Mouse (Mus musculus): Measurements from ENCODE around the gene Maml3. TPM values are rescaled to one million over a fixed set of nuclear protein-coding genes. Genes with fewer than 3 reads are reported as not detected.
A peak's percentile ranks its signal among the peaks of the same experiment; 100 is the strongest.

Gene Maml3
- polyA plus RNA-seq, 1 experiment from 2014 or later, result 2.6 TPM

- no peak overlapping the region for H3K9ac ChIP-seq (ENCODE audit: low read depth, low read length)
- peaks cover 17% of the 10 kb centered on the region; the same call in 1 of the 2 replicates for H3K4me1 ChIP-seq (ENCODE audit: control insufficient read depth, insufficient read depth, low read length)
- 75% methylated on average over 11 of the region's 11 CpGs for WGBS (ENCODE audit: insufficient replicate concordance)
- H3K27ac ChIP-seq (ENCODE audit: low read depth, low read length), result no peak overlapping the region
- H3K36me3 ChIP-seq (ENCODE audit: control insufficient read depth, insufficient read depth, low read length), result no peaks in the 10 kb centered on the region
- no peaks in the 10 kb centered on the region for H3K27me3 ChIP-seq (ENCODE audit: control insufficient read depth, insufficient read depth, low read length)
- no peak overlapping the region for H3K4me2 ChIP-seq
- H3K9me3 ChIP-seq (replicated peaks; ENCODE audit: control insufficient read depth, low read length), result no peaks in the 10 kb centered on the region
- no peak overlapping the region for H3K4me3 ChIP-seq (ENCODE audit: low read depth, low read length)
- ATAC-seq (replicated peaks; ENCODE audit: insufficient number of reproducible peaks, low FRiP score, low TSS enrichment), result no peak
These were observed 42.3 kb downstream of the Maml3 start for GRCm38 (mm10) chr3:52062389-52063260.

GRCm38 (mm10) chr3:52061472-52062388, 43.1 kb downstream of the Maml3 start:
- no peak for ATAC-seq (replicated peaks; ENCODE audit: insufficient number of reproducible peaks, low FRiP score, low TSS enrichment)
- no peak overlapping the region for H3K4me3 ChIP-seq (ENCODE audit: low read depth, low read length)
- H3K4me1 ChIP-seq (ENCODE audit: control insufficient read depth, insufficient read depth, low read length), result peaks cover 15% of the 10 kb centered on the region; the same call in 1 of the 2 replicates
- no peaks in the 10 kb centered on the region for H3K9me3 ChIP-seq (replicated peaks; ENCODE audit: control insufficient read depth, low read length)
- H3K4me2 ChIP-seq, result no peak overlapping the region
- no peak overlapping the region for H3K27ac ChIP-seq (ENCODE audit: low read depth, low read length)
- H3K9ac ChIP-seq (ENCODE audit: low read depth, low read length), result no peak overlapping the region
- WGBS (ENCODE audit: insufficient replicate concordance), result 50% methylated on average over 8 of the region's 8 CpGs
- H3K27me3 ChIP-seq (ENCODE audit: control insufficient read depth, insufficient read depth, low read length), result no peaks in the 10 kb centered on the region
- no peaks in the 10 kb centered on the region for H3K36me3 ChIP-seq (ENCODE audit: control insufficient read depth, insufficient read depth, low read length)

- no peaks in the 10 kb centered on the region for H3K36me3 ChIP-seq (ENCODE audit: control insufficient read depth, insufficient read depth, low read length)
- 85% methylated on average over 7 of the region's 7 CpGs for WGBS (ENCODE audit: insufficient replicate concordance)
- no peak overlapping the region for H3K4me3 ChIP-seq (ENCODE audit: low read depth, low read length)
- no peak overlapping the region for H3K9ac ChIP-seq (ENCODE audit: low read depth, low read length)
- H3K9me3 ChIP-seq (replicated peaks; ENCODE audit: control insufficient read depth, low read length), result no peaks in the 10 kb centered on the region
- no peak overlapping the region for H3K27ac ChIP-seq (ENCODE audit: low read depth, low read length)
- H3K4me2 ChIP-seq, result no peak overlapping the region
- H3K4me1 ChIP-seq (ENCODE audit: control insufficient read depth, insufficient read depth, low read length), result peaks cover 8% of the 10 kb centered on the region; the same call in 1 of the 2 replicates
- ATAC-seq (replicated peaks; ENCODE audit: insufficient number of reproducible peaks, low FRiP score, low TSS enrichment), result no peak
- no peaks in the 10 kb centered on the region for H3K27me3 ChIP-seq (ENCODE audit: control insufficient read depth, insufficient read depth, low read length)
These were observed 44.0 kb downstream of the Maml3 start for GRCm38 (mm10) chr3:52060886-52061285.

DNA sequence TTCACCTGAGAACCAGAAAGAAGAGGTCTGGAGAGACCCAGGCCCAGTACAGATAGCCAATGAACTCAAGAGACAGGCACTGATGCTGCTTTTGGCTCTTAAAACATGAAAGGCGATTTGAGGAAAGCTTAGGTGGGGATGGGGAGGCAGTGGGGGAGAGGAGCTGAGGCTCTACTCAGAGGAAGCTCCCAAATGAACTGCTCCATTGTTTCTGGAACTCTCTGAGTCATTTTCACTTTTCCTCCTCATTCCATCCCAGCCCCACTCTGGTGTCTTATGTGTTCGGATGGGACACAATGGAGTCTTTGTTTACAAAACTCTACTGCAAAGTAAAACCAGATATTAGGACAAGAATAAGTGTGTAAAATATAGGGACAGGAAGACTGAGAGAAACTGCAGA, 53.1 kb downstream of the Maml3 start:
- ATAC-seq (replicated peaks; ENCODE audit: insufficient number of reproducible peaks, low FRiP score, low TSS enrichment), result no peak

GRCm38 (mm10) chr3:52048082-52048481, 56.8 kb downstream of the Maml3 start:
- no peak overlapping the region for H3K4me3 ChIP-seq (ENCODE audit: low read depth, low read length)
- peaks cover 44% of the 10 kb centered on the region for H3K4me1 ChIP-seq (ENCODE audit: control insufficient read depth, insufficient read depth, low read length)
- no peaks in the 10 kb centered on the region for H3K27me3 ChIP-seq (ENCODE audit: control insufficient read depth, insufficient read depth, low read length)
- H3K9me3 ChIP-seq (replicated peaks; ENCODE audit: control insufficient read depth, low read length), result no peaks in the 10 kb centered on the region; the same call in 1 of the 2 replicates
- ATAC-seq (replicated peaks; ENCODE audit: insufficient number of reproducible peaks, low FRiP score, low TSS enrichment), result no peak
- no peak overlapping the region for H3K4me2 ChIP-seq
- WGBS (ENCODE audit: insufficient replicate concordance), result 60% methylated on average over 14 of the region's 14 CpGs
- 0 out of 2 replicates have a peak overlapping the region, but pooled peaks have one; percentile 93 for H3K27ac ChIP-seq (ENCODE audit: low read depth, low read length)
- no peaks in the 10 kb centered on the region for H3K36me3 ChIP-seq (ENCODE audit: control insufficient read depth, insufficient read depth, low read length)
- no peak overlapping the region for H3K9ac ChIP-seq (ENCODE audit: low read depth, low read length)

More for the DNA sequence above, 53.1 kb downstream of the Maml3 start:
- H3K4me1 ChIP-seq (ENCODE audit: control insufficient read depth, insufficient read depth, low read length), result peaks cover 12% of the 10 kb centered on the region
- H3K4me2 ChIP-seq, result no peak overlapping the region
- H3K27me3 ChIP-seq (ENCODE audit: control insufficient read depth, insufficient read depth, low read length), result no peaks in the 10 kb centered on the region
- no peak overlapping the region for H3K27ac ChIP-seq (ENCODE audit: low read depth, low read length)
- WGBS (ENCODE audit: insufficient replicate concordance), result 55% methylated on average over 2 of the region's 2 CpGs
- no peak overlapping the region for H3K4me3 ChIP-seq (ENCODE audit: low read depth, low read length)
- no peaks in the 10 kb centered on the region; the same call in 1 of the 2 replicates for H3K9me3 ChIP-seq (replicated peaks; ENCODE audit: control insufficient read depth, low read length)
- no peak overlapping the region for H3K9ac ChIP-seq (ENCODE audit: low read depth, low read length)
- no peaks in the 10 kb centered on the region for H3K36me3 ChIP-seq (ENCODE audit: control insufficient read depth, insufficient read depth, low read length)

DNA sequence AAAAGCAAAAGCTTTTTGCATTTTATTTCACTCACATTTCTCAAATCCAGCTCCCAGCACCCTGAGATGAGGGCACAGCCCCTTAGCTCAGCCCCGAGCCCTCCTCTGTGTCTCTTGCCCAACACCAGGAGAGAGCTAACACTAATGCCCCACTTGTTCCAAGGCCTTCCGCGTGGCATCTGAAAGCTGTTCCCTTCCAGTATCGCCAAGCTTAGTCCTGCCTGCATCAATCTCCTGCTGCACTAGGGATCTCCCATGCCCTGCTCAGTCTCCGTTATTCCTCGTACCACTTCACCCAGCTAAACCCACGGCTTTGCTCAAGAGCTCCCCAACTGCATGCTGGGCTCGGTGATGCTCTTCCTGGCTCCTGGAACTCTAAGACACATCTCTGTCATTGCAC, 57.3 kb downstream of the Maml3 start:
- Histone ChIP-seq H3K4me1 (ENCODE audit: control insufficient read depth, insufficient read depth, low read length) (peaks cover 44% of the 10 kb centered on the region), H3K9me3 (replicated peaks; ENCODE audit: control insufficient read depth, low read length) (no peaks in the 10 kb centered on the region; the same call in 1 of the 2 replicates), H3K36me3 (ENCODE audit: control insufficient read depth, insufficient read depth, low read length) (no peaks in the 10 kb centered on the region), H3K4me2 (peak overlapping the region; percentile 70), H3K27me3 (ENCODE audit: control insufficient read depth, insufficient read depth, low read length) (no peaks in the 10 kb centered on the region), H3K27ac (ENCODE audit: low read depth, low read length) (peak overlapping the region; percentile 93; the same call in 1 of the 2 replicates), H3K9ac (ENCODE audit: low read depth, low read length) (peak overlapping the region; percentile 49; the same call in 1 of the 2 replicates), H3K4me3 (ENCODE audit: low read depth, low read length) (peak overlapping the region; percentile 41)
- 74% methylated on average over 8 of the region's 8 CpGs for WGBS (ENCODE audit: insufficient replicate concordance)
- no peak for ATAC-seq (replicated peaks; ENCODE audit: insufficient number of reproducible peaks, low FRiP score, low TSS enrichment)

- peak overlapping the region; percentile 41 for H3K4me3 ChIP-seq (ENCODE audit: low read depth, low read length)
- no peaks in the 10 kb centered on the region; the same call in 1 of the 2 replicates for H3K9me3 ChIP-seq (replicated peaks; ENCODE audit: control insufficient read depth, low read length)
- no peaks in the 10 kb centered on the region for H3K27me3 ChIP-seq (ENCODE audit: control insufficient read depth, insufficient read depth, low read length)
- ATAC-seq (replicated peaks; ENCODE audit: insufficient number of reproducible peaks, low FRiP score, low TSS enrichment), result peak; percentile 82
- peaks cover 44% of the 10 kb centered on the region for H3K4me1 ChIP-seq (ENCODE audit: control insufficient read depth, insufficient read depth, low read length)
- 0% methylated on average over 13 of the region's 13 CpGs for WGBS (ENCODE audit: insufficient replicate concordance)
- H3K27ac ChIP-seq (ENCODE audit: low read depth, low read length), result peak overlapping the region; percentile 93
- peak overlapping the region; percentile 70 for H3K4me2 ChIP-seq
- H3K9ac ChIP-seq (ENCODE audit: low read depth, low read length), result peak overlapping the region; percentile 49
- H3K36me3 ChIP-seq (ENCODE audit: control insufficient read depth, insufficient read depth, low read length), result no peaks in the 10 kb centered on the region
These were observed 57.9 kb downstream of the Maml3 start for GRCm38 (mm10) chr3:52046895-52047372.

GRCm38 (mm10) chr3:52046027-52046700, 58.7 kb downstream of the Maml3 start:
- 5% methylated on average over 20 of the region's 20 CpGs for WGBS (ENCODE audit: insufficient replicate concordance)
- ATAC-seq (replicated peaks; ENCODE audit: insufficient number of reproducible peaks, low FRiP score, low TSS enrichment), result peak; percentile 74
- Histone ChIP-seq H3K27ac (ENCODE audit: low read depth, low read length) (peak overlapping the region; percentile 93), H3K9ac (ENCODE audit: low read depth, low read length) (peak overlapping the region; percentile 49), H3K4me2 (peak overlapping the region; percentile 70), H3K4me1 (ENCODE audit: control insufficient read depth, insufficient read depth, low read length) (peaks cover 44% of the 10 kb centered on the region), H3K36me3 (ENCODE audit: control insufficient read depth, insufficient read depth, low read length) (no peaks in the 10 kb centered on the region), H3K9me3 (replicated peaks; ENCODE audit: control insufficient read depth, low read length) (no peaks in the 10 kb centered on the region; the same call in 1 of the 2 replicates), H3K27me3 (ENCODE audit: control insufficient read depth, insufficient read depth, low read length) (no peaks in the 10 kb centered on the region), H3K4me3 (ENCODE audit: low read depth, low read length) (peak overlapping the region; percentile 41)
